Mouse (Mus musculus): ENCODE data around the gene Slc2a3. TPM values are rescaled to one million over a fixed set of nuclear protein-coding genes. Genes with fewer than 3 reads are reported as not detected.
"Not testable (repeated sequence)": the region's sequence is repeated elsewhere in the genome, so short reads cannot be mapped to it uniquely, and the experiment has no call there.

The Slc2a3 gene
- polyA plus RNA-seq, 1 experiment from 2014 or later: 38.4 TPM

- Histone ChIP-seq H3K27me3 (peaks cover 13% of the 10 kb centered on the region), H3K4me3 (peak overlapping the region; percentile 31), H3K9me3 (no peaks in the 10 kb centered on the region), H3K9ac (peak overlapping the region; percentile 65), H3K4me1 (peaks cover 12% of the 10 kb centered on the region; the same call in 1 of the 2 replicates), H3K27ac (peak overlapping the region; percentile 89), H3K36me3 (no peaks in the 10 kb centered on the region), H3K4me2 (peak overlapping the region; percentile 57)
- 3% methylated on average over 20 of the region's 20 CpGs for WGBS
- ATAC-seq (ENCODE audit: insufficient number of reproducible peaks, insufficient read depth, low FRiP score, low TSS enrichment, low read depth): peak; percentile 78
These were observed 98.8 kb downstream of the Slc2a3 start for GRCm38 (mm10) chr6:122702480-122703124.

GRCm38 (mm10) chr6:122701816-122702215 is 99.6 kb downstream of the Slc2a3 start:
- H3K4me3 ChIP-seq: no peak overlapping the region
- H3K27ac ChIP-seq: peak overlapping the region; percentile 89
- no peak overlapping the region for H3K4me2 ChIP-seq
- 74% methylated on average over 5 of the region's 5 CpGs for WGBS
- peaks cover 5% of the 10 kb centered on the region for H3K27me3 ChIP-seq
- H3K36me3 ChIP-seq: no peaks in the 10 kb centered on the region
- no peaks in the 10 kb centered on the region for H3K9me3 ChIP-seq
- H3K9ac ChIP-seq: no peak overlapping the region
- peaks cover 12% of the 10 kb centered on the region; the same call in 1 of the 2 replicates for H3K4me1 ChIP-seq
- no peak for ATAC-seq (ENCODE audit: insufficient number of reproducible peaks, insufficient read depth, low FRiP score, low TSS enrichment, low read depth)

GRCm38 (mm10) chr6:122699628-122700027 is 101.8 kb downstream of the Slc2a3 start:
- peaks cover 12% of the 10 kb centered on the region; the same call in 1 of the 2 replicates for H3K4me1 ChIP-seq
- not testable (repeated sequence) for H3K27ac ChIP-seq; H3K4me3 ChIP-seq; ATAC-seq (ENCODE audit: insufficient number of reproducible peaks, insufficient read depth, low FRiP score, low TSS enrichment, low read depth); H3K9ac ChIP-seq; H3K36me3 ChIP-seq; H3K4me2 ChIP-seq; H3K27me3 ChIP-seq; H3K9me3 ChIP-seq
- WGBS: 80% methylated on average over 2 of the region's 2 CpGs

- H3K27me3 ChIP-seq: no peaks in the 10 kb centered on the region
- H3K4me3 ChIP-seq: no peak overlapping the region
- H3K4me1 ChIP-seq: no peaks in the 10 kb centered on the region
- no peak overlapping the region for H3K27ac ChIP-seq
- H3K4me2 ChIP-seq: no peak overlapping the region
- no peaks in the 10 kb centered on the region for H3K9me3 ChIP-seq
- WGBS: 91% methylated on average over 3 of the region's 3 CpGs
- no peaks in the 10 kb centered on the region for H3K36me3 ChIP-seq
- ATAC-seq (ENCODE audit: insufficient number of reproducible peaks, insufficient read depth, low FRiP score, low TSS enrichment, low read depth): no peak
- H3K9ac ChIP-seq: no peak overlapping the region
These were observed 106.0 kb downstream of the Slc2a3 start for GRCm38 (mm10) chr6:122695398-122695797.

- no peaks in the 10 kb centered on the region for H3K27me3 ChIP-seq
- ATAC-seq (ENCODE audit: insufficient number of reproducible peaks, insufficient read depth, low FRiP score, low TSS enrichment, low read depth): no peak
- no peaks in the 10 kb centered on the region for H3K4me1 ChIP-seq
- H3K9ac ChIP-seq: no peak overlapping the region
- H3K4me2 ChIP-seq: no peak overlapping the region
- H3K4me3 ChIP-seq: no peak overlapping the region
- no peak overlapping the region for H3K27ac ChIP-seq
- H3K36me3 ChIP-seq: no peaks in the 10 kb centered on the region
- WGBS: 86% methylated on average over 5 of the region's 5 CpGs
- H3K9me3 ChIP-seq: no peaks in the 10 kb centered on the region
These were observed 111.4 kb downstream of the Slc2a3 start for GRCm38 (mm10) chr6:122690082-122690481.

GRCm38 (mm10) chr6:122689411-122690055 is 111.9 kb downstream of the Slc2a3 start:
- no peak overlapping the region for H3K4me2 ChIP-seq
- H3K4me3 ChIP-seq: no peak overlapping the region
- H3K27me3 ChIP-seq: no peaks in the 10 kb centered on the region
- H3K9ac ChIP-seq: no peak overlapping the region
- 79% methylated on average over 6 of the region's 6 CpGs for WGBS
- H3K36me3 ChIP-seq: no peaks in the 10 kb centered on the region
- H3K27ac ChIP-seq: no peak overlapping the region
- H3K4me1 ChIP-seq: no peaks in the 10 kb centered on the region
- no peak for ATAC-seq (ENCODE audit: insufficient number of reproducible peaks, insufficient read depth, low FRiP score, low TSS enrichment, low read depth)
- no peaks in the 10 kb centered on the region for H3K9me3 ChIP-seq

GRCm38 (mm10) chr6:122686709-122687108 is 114.7 kb downstream of the Slc2a3 start:
- ATAC-seq (ENCODE audit: insufficient number of reproducible peaks, insufficient read depth, low FRiP score, low TSS enrichment, low read depth): no peak
- Histone ChIP-seq H3K4me3 (no peak overlapping the region), H3K36me3 (no peaks in the 10 kb centered on the region), H3K4me2 (no peak overlapping the region), H3K9me3 (no peaks in the 10 kb centered on the region), H3K9ac (no peak overlapping the region), H3K27ac (no peak overlapping the region), H3K27me3 (no peaks in the 10 kb centered on the region), H3K4me1 (no peaks in the 10 kb centered on the region)
- WGBS: 93% methylated on average over 13 of the region's 13 CpGs

GRCm38 (mm10) chr6:122682646-122683045 is 118.8 kb downstream of the Slc2a3 start:
- ATAC-seq (ENCODE audit: insufficient number of reproducible peaks, insufficient read depth, low FRiP score, low TSS enrichment, low read depth): no peak
- Histone ChIP-seq H3K27me3 (no peaks in the 10 kb centered on the region), H3K27ac (no peak overlapping the region), H3K36me3 (no peaks in the 10 kb centered on the region), H3K9ac (no peak overlapping the region), H3K4me2 (no peak overlapping the region), H3K4me3 (no peak overlapping the region), H3K4me1 (no peaks in the 10 kb centered on the region), H3K9me3 (no peaks in the 10 kb centered on the region)
- 81% methylated on average over 3 of the region's 3 CpGs for WGBS

Small RNAs within 50 kb of the gene (microRNA-seq; reads per million reads assigned to microRNA genes)
- gene Mir7231: 0.55 reads per million

Other genes starting within 250 kb of the Slc2a3 start
- gene Aicda, start 247.8 kb downstream of the Slc2a3 start, polyA plus RNA-seq (2015; fragmentation: Nextera tagmentation; extraction: Ambion mirVana): 0.11 TPM in 1 of 2 replicates, not detected in the other
- 2.5 and 3.2 TPM in 2 replicates for gene Apobec1, start 199.2 kb downstream of the Slc2a3 start, polyA plus RNA-seq (2015; fragmentation: Nextera tagmentation; extraction: Ambion mirVana)
- 0.17 TPM in 1 of 2 replicates, not detected in the other for gene Gdf3, start 191.6 kb downstream of the Slc2a3 start, polyA plus RNA-seq (2015; fragmentation: Nextera tagmentation; extraction: Ambion mirVana)
- gene Dppa3, start 175.2 kb downstream of the Slc2a3 start, polyA plus RNA-seq (2015; fragmentation: Nextera tagmentation; extraction: Ambion mirVana): not detected in 2 replicates
- gene Nanog, start 94.2 kb downstream of the Slc2a3 start, polyA plus RNA-seq (2015; fragmentation: Nextera tagmentation; extraction: Ambion mirVana): 0.27 and 0.51 TPM in 2 replicates
- 6.2 and 6.8 TPM in 2 replicates for gene Foxj2, start 18.3 kb upstream of the Slc2a3 start, polyA plus RNA-seq (2015; fragmentation: Nextera tagmentation; extraction: Ambion mirVana)
- 2.3 and 3.2 TPM in 2 replicates for gene C3ar1, start 54.5 kb upstream of the Slc2a3 start, polyA plus RNA-seq (2015; fragmentation: Nextera tagmentation; extraction: Ambion mirVana)
- 57.0 and 65.2 TPM in 2 replicates for gene Necap1, start 72.8 kb upstream of the Slc2a3 start, polyA plus RNA-seq (2015; fragmentation: Nextera tagmentation; extraction: Ambion mirVana)
- gene Clec4a1, start 120.2 kb upstream of the Slc2a3 start, polyA plus RNA-seq (2015; fragmentation: Nextera tagmentation; extraction: Ambion mirVana): 1.5 and 2.5 TPM in 2 replicates
- 1.7 and 2.6 TPM in 2 replicates for gene Clec4a3, start 150.9 kb upstream of the Slc2a3 start, polyA plus RNA-seq (2015; fragmentation: Nextera tagmentation; extraction: Ambion mirVana)
- 0.61 TPM in 1 of 2 replicates, not detected in the other for gene Clec4a4, start 188.7 kb upstream of the Slc2a3 start, polyA plus RNA-seq (2015; fragmentation: Nextera tagmentation; extraction: Ambion mirVana)
- gene Clec4b1, start 248.3 kb upstream of the Slc2a3 start, polyA plus RNA-seq (2015; fragmentation: Nextera tagmentation; extraction: Ambion mirVana): not detected in 2 replicates

Measured in embryonic facial prominence, embryonic 13.5 days (tissue).